Mouse (Mus musculus) forebrain, embryonic 11.5 days (tissue): ENCODE measurements around the gene Cd164l2. TPM values are rescaled to one million over a fixed set of nuclear protein-coding genes. Genes with fewer than 3 reads are reported as not detected.

ENCODE experiments used
- ATAC-seq: fragments of 200-750 bp; cut with Nextera tagmentation; replicated peaks from 2 replicates; pipeline ENCODE4 v1.8.0; 2017; ENCODE audit warnings: moderate TSS enrichment; ENCODE audit not compliant: low FRiP score
- DNase-seq: peaks from one replicate; pipeline ENCODE4 v3.0.0-alpha.2; 2017; ENCODE audit warnings: low spot score
- H3K27ac ChIP-seq: fragments of 300-500 bp; sonication (generic); 2 replicates; pipeline ENCODE4 v1.5.1; 2014; ENCODE audit warnings: low read depth, low read length
- H3K27me3 ChIP-seq: fragments of 300-500 bp; sonication (generic); 2 replicates; pipeline ENCODE4 v1.6.1; 2014; ENCODE audit warnings: mild to moderate bottlenecking, low read length, mixed read lengths; ENCODE audit not compliant: control insufficient read depth, insufficient read depth
- H3K36me3 ChIP-seq: fragments of 300-500 bp; sonication (generic); 2 replicates; pipeline ENCODE4 v1.6.1; 2014; ENCODE audit warnings: mild to moderate bottlenecking, low read length, moderate library complexity, mixed read lengths; ENCODE audit not compliant: control insufficient read depth, insufficient read depth
- H3K4me1 ChIP-seq: fragments of 300-500 bp; sonication (generic); replicated peaks from 2 replicates; pipeline ENCODE4 v1.6.1; 2014; ENCODE audit warnings: low read length, mixed read lengths; ENCODE audit not compliant: control insufficient read depth, insufficient read depth
- H3K4me2 ChIP-seq: fragments of 300-500 bp; sonication (generic); 2 replicates; pipeline ENCODE4 v1.6.1; 2014; ENCODE audit warnings: low read depth, mild to moderate bottlenecking, low read length, moderate library complexity, mixed read lengths; ENCODE audit not compliant: severe bottlenecking
- H3K4me3 ChIP-seq: fragments of 300-500 bp; sonication (generic); 2 replicates; pipeline ENCODE4 v1.5.1; 2014; ENCODE audit warnings: low read depth, low read length
- H3K9ac ChIP-seq: fragments of 300-500 bp; sonication (generic); 2 replicates; pipeline ENCODE4 v1.6.1; 2014; ENCODE audit warnings: low read length
- H3K9me3 ChIP-seq: fragments of 300-500 bp; sonication (generic); 2 replicates; pipeline ENCODE4 v1.6.1; 2016; ENCODE audit warnings: low read length, mixed read lengths; ENCODE audit not compliant: control insufficient read depth
- WGBS: fragments of 180-500 bp; shearing (Covaris S2); extraction: QIAGEN DNeasy Blood & Tissue Kit; methylation state at CpG from one replicate; pipeline ENCODE4 v1.1.7; 2014; 5-methylcytosine and 5-hydroxymethylcytosine counted together
- polyA plus RNA-seq: library from polyadenylated mRNA; unstranded; fragments of >200 nt; fragmentation: Nextera tagmentation; extraction: Ambion mirVana; gene quantifications from 2 replicates; pipeline ENCODE4 v1.2.1, GENCODE M21; 2014

Cd164l2 gene
- polyA plus RNA-seq, 1 experiment from 2014 or later, result not detected

GRCm38 (mm10) chr4:133257798-133258408 is 46.0 kb downstream of the Cd164l2 start:
- H3K9ac ChIP-seq, result no peak overlapping the region
- DNase-seq (no peak), ATAC-seq (no peak)
- 0 out of 2 replicates have a peak, but pooled peaks cover 3% of the 10 kb centered on the region for H3K4me1 ChIP-seq
- WGBS, result 75% methylated on average over 12 of the region's 12 CpGs
- H3K27ac ChIP-seq, result no peak overlapping the region
- H3K4me2 ChIP-seq, result no peak overlapping the region
- peaks cover 15% of the 10 kb centered on the region for H3K27me3 ChIP-seq
- no peaks in the 10 kb centered on the region for H3K36me3 ChIP-seq
- no peak overlapping the region for H3K4me3 ChIP-seq
- H3K9me3 ChIP-seq, result no peaks in the 10 kb centered on the region

- no peak overlapping the region for H3K4me3 ChIP-seq
Measured at GRCm38 (mm10) chr4:133261641-133262374, 49.9 kb downstream of the Cd164l2 start.

GRCm38 (mm10) chr4:133262375-133262765 is 50.4 kb downstream of the Cd164l2 start:
- Histone ChIP-seq H3K4me1 (no peaks in the 10 kb centered on the region), H3K36me3 (peaks cover 5% of the 10 kb centered on the region; the same call in 1 of the 2 replicates), H3K9ac (no peak overlapping the region), H3K27me3 (peaks cover 3% of the 10 kb centered on the region), H3K4me3 (no peak overlapping the region), H3K4me2 (no peak overlapping the region), H3K27ac (no peak overlapping the region), H3K9me3 (no peaks in the 10 kb centered on the region; the same call in 1 of the 2 replicates)
- ATAC-seq (no peak), DNase-seq (no peak)
- WGBS, result 77% methylated on average over 7 of the region's 7 CpGs

More at GRCm38 (mm10) chr4:133261641-133262374, 49.9 kb downstream of the Cd164l2 start:
- H3K36me3 ChIP-seq, result peaks cover 5% of the 10 kb centered on the region; the same call in 1 of the 2 replicates
- H3K9ac ChIP-seq, result no peak overlapping the region
- ATAC-seq (no peak), DNase-seq (no peak)
- no peak overlapping the region for H3K4me2 ChIP-seq
- H3K4me1 ChIP-seq, result 0 out of 2 replicates have a peak, but pooled peaks cover 3% of the 10 kb centered on the region
- no peaks in the 10 kb centered on the region; the same call in 1 of the 2 replicates for H3K9me3 ChIP-seq
- no peak overlapping the region for H3K27ac ChIP-seq
- peaks cover 7% of the 10 kb centered on the region for H3K27me3 ChIP-seq
- WGBS, result 59% methylated on average over 10 of the region's 10 CpGs

- Histone ChIP-seq H3K27ac (no peak within 1 kb of the TSS), H3K4me2 (no peak within 1 kb of the TSS), H3K36me3 (peaks cover 9% of the 10 kb centered on the region; the same call in 1 of the 2 replicates), H3K27me3 (no peaks in the 10 kb centered on the region; the same call in 1 of the 2 replicates), H3K4me1 (no peaks in the 10 kb centered on the region), H3K9ac (no peak within 1 kb of the TSS), H3K4me3 (no peak within 1 kb of the TSS), H3K9me3 (no peaks in the 10 kb centered on the region; the same call in 1 of the 2 replicates)
- WGBS, result 36% methylated on average over 7 of the region's 7 CpGs
- DNase-seq, result no peak
- no peak for ATAC-seq
Measured at GRCm38 (mm10) chr4:133262882-133263281, 51.0 kb downstream of the Cd164l2 start, which contains the start of gene Sytl1. Gene Sytl1, minus strand, starts transcription at chr4:133263113.

GRCm38 (mm10) chr4:133263756-133264155 is 51.8 kb downstream of the Cd164l2 start:
- ATAC-seq (no peak), DNase-seq (no peak)
- Histone ChIP-seq H3K27me3 (no peaks in the 10 kb centered on the region), H3K36me3 (peaks cover 10% of the 10 kb centered on the region; the same call in 1 of the 2 replicates), H3K4me3 (no peak overlapping the region), H3K4me1 (no peaks in the 10 kb centered on the region), H3K9ac (no peak overlapping the region), H3K9me3 (no peaks in the 10 kb centered on the region; the same call in 1 of the 2 replicates), H3K27ac (no peak overlapping the region), H3K4me2 (no peak overlapping the region)
- 93% methylated on average over 5 of the region's 5 CpGs for WGBS

- H3K27ac ChIP-seq, result no peak overlapping the region
- H3K4me3 ChIP-seq, result no peak overlapping the region
- ATAC-seq, result no peak
- no peaks in the 10 kb centered on the region for H3K27me3 ChIP-seq
- no peaks in the 10 kb centered on the region for H3K4me1 ChIP-seq
- no peak for DNase-seq
- no peaks in the 10 kb centered on the region; the same call in 1 of the 2 replicates for H3K9me3 ChIP-seq
- 90% methylated on average over 2 of the region's 2 CpGs for WGBS
- peaks cover 12% of the 10 kb centered on the region; the same call in 1 of the 2 replicates for H3K36me3 ChIP-seq
- no peak overlapping the region for H3K4me2 ChIP-seq
- no peak overlapping the region for H3K9ac ChIP-seq
Measured at GRCm38 (mm10) chr4:133264559-133264958, 52.6 kb downstream of the Cd164l2 start.

GRCm38 (mm10) chr4:133265297-133265696 is 53.4 kb downstream of the Cd164l2 start:
- Histone ChIP-seq H3K27ac (no peak overlapping the region), H3K27me3 (no peaks in the 10 kb centered on the region), H3K4me2 (no peak overlapping the region), H3K4me3 (no peak overlapping the region), H3K4me1 (no peaks in the 10 kb centered on the region), H3K9me3 (no peaks in the 10 kb centered on the region; the same call in 1 of the 2 replicates), H3K36me3 (peaks cover 12% of the 10 kb centered on the region; the same call in 1 of the 2 replicates), H3K9ac (no peak overlapping the region)
- WGBS, result 93% methylated on average over 3 of the region's 3 CpGs
- ATAC-seq, result no peak
- DNase-seq, result no peak

- Histone ChIP-seq H3K4me2 (no peak overlapping the region), H3K27me3 (no peaks in the 10 kb centered on the region), H3K27ac (no peak overlapping the region), H3K36me3 (peaks cover 12% of the 10 kb centered on the region; the same call in 1 of the 2 replicates), H3K4me3 (no peak overlapping the region), H3K4me1 (no peaks in the 10 kb centered on the region), H3K9me3 (no peaks in the 10 kb centered on the region; the same call in 1 of the 2 replicates), H3K9ac (no peak overlapping the region)
- DNase-seq (no peak), ATAC-seq (no peak)
- 95% methylated on average over 4 of the region's 4 CpGs for WGBS
Measured at GRCm38 (mm10) chr4:133265759-133266158, 53.8 kb downstream of the Cd164l2 start.
